In the genomic region with DNA sequence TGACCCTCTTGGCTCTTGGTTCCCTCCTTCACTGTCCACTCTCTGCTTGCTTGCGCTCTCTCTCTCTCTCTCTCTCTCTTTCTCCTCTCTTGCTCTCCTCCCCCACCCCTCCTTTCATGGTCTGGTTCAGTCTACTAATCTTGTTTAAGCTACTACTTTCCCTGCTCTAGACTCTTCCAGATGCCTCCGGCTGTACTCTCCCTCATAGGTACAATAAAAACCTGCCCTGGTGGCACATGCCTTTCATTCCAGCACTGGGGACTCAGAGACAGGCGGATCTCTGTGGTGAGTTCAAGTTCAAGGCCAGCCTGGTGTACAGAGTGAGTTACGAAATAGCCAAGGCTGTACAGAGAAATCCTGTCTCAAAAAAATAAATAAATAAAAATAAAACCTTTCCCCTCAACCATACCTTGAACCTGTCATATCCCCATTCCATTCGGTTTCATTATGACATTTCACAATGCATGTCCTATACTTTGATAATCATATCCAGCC, we compare ENCODE assay signal across 14 mouse cellular contexts.
"Had no signal": no experiment of that assay in that cellular context is flagged by ENCODE, and none has a peak within 500 bp of the region (broad histone marks: within the 10 kb centered on the region; RNA-seq: fewer than 3 reads in every experiment).

No protein-coding gene starts in this region.

- ATAC-seq: liver, postnatal 0 days had no signal

- H3K4me2 ChIP-seq: limb, embryonic 12.5 days; liver, embryonic 13.5 days; lung, embryonic 15.5 days; midbrain, embryonic 12.5 days had no signal

- H3K9me3 ChIP-seq: limb, embryonic 12.5 days; liver, embryonic 13.5 days; lung, embryonic 15.5 days; megakaryocyte, embryonic 14.5 days; midbrain, embryonic 12.5 days had no signal

- H3K9ac ChIP-seq: limb, embryonic 12.5 days; liver, embryonic 13.5 days; liver, postnatal 0 days; lung, embryonic 15.5 days; midbrain, embryonic 12.5 days had no signal

- H3K27me3 ChIP-seq: limb, embryonic 12.5 days; liver, embryonic 13.5 days; lung, embryonic 15.5 days; megakaryocyte, embryonic 14.5 days; midbrain, embryonic 12.5 days had no signal

- DNase-seq: kidney, adult 8-10 months; kidney, postnatal 25 days; liver, embryonic 13.5 days; liver, postnatal 0 days; lung, postnatal 14 days; right cerebral cortex, postnatal 14 days; thymus, postnatal 4 days had no signal

- H3K4me3 ChIP-seq: left cerebral cortex, adult 2 months; limb, embryonic 12.5 days; liver, embryonic 13.5 days; lung, embryonic 15.5 days; megakaryocyte, embryonic 14.5 days; midbrain, embryonic 12.5 days had no signal

- H3K27ac ChIP-seq: left cerebral cortex, adult 2 months; limb, embryonic 12.5 days; liver, embryonic 13.5 days; lung, embryonic 15.5 days; macrophage; midbrain, embryonic 12.5 days; stomach, postnatal 0 days had no signal
